Mouse (Mus musculus) limb, embryonic 14.5 days (tissue): ENCODE results near the gene Chrm5. TPM values are rescaled to one million over a fixed set of nuclear protein-coding genes. Genes with fewer than 3 reads are reported as not detected.

ENCODE experiments used
- ATAC-seq: fragments of 200-750 bp; cut with Nextera tagmentation; 2 replicates; pipeline ENCODE4 v1.8.0; 2017; ENCODE audit warnings: low read depth, moderate number of reproducible peaks, moderate TSS enrichment; ENCODE audit not compliant: low FRiP score
- DNase-seq: peaks from one replicate; pipeline ENCODE4 v3.0.0-alpha.2; 2015; ENCODE audit warnings: low spot score
- H3K27ac ChIP-seq: fragments of 300-500 bp; sonication (generic); replicated peaks from 2 replicates; pipeline ENCODE4 v1.5.1; 2014; ENCODE audit warnings: low read depth, mild to moderate bottlenecking, low read length, moderate library complexity, mixed read lengths
- H3K27me3 ChIP-seq: fragments of 300-500 bp; sonication (generic); 2 replicates; pipeline ENCODE4 v1.6.1; 2014; ENCODE audit warnings: low read length, mixed read lengths; ENCODE audit not compliant: control insufficient read depth, insufficient read depth
- H3K36me3 ChIP-seq: fragments of 300-500 bp; sonication (generic); 2 replicates; pipeline ENCODE4 v1.6.1; 2014; ENCODE audit warnings: mild to moderate bottlenecking, low read length, moderate library complexity, mixed read lengths; ENCODE audit not compliant: control insufficient read depth, insufficient read depth
- H3K4me1 ChIP-seq: fragments of 300-500 bp; sonication (generic); 2 replicates; pipeline ENCODE4 v1.6.1; 2014; ENCODE audit warnings: antibody characterized with exemption, low read length, mixed read lengths; ENCODE audit not compliant: control insufficient read depth, insufficient read depth
- H3K4me2 ChIP-seq: fragments of 300-500 bp; sonication (generic); replicated peaks from 2 replicates; pipeline ENCODE4 v1.6.1; 2014; ENCODE audit warnings: low read depth, mild to moderate bottlenecking, low read length, moderate library complexity; ENCODE audit not compliant: severe bottlenecking
- H3K4me3 ChIP-seq: fragments of 300-500 bp; sonication (generic); replicated peaks from 2 replicates; pipeline ENCODE4 v1.5.1; 2014; ENCODE audit warnings: low read length
- H3K9ac ChIP-seq: fragments of 300-500 bp; sonication (generic); 2 replicates; pipeline ENCODE4 v1.6.1; 2014; ENCODE audit warnings: mild to moderate bottlenecking, low read depth, low read length, moderate library complexity; ENCODE audit not compliant: severe bottlenecking
- H3K9me3 ChIP-seq: fragments of 300-500 bp; sonication (generic); 2 replicates; pipeline ENCODE4 v1.6.1; 2016; ENCODE audit warnings: low read length; ENCODE audit not compliant: control insufficient read depth
- POLR2A ChIP-seq: fragments of 200-500 bp; IDR thresholded peaks from 2 replicates; pipeline ENCODE4 v1.8.0; 2012; ENCODE audit warnings: inconsistent platforms, mild to moderate bottlenecking, moderate library complexity, borderline replicate concordance; ENCODE audit not compliant: insufficient read depth, insufficient read length; ENCODE audit errors: extremely low read depth
- WGBS: fragments of 180-500 bp; shearing (Covaris S2); extraction: QIAGEN DNeasy Blood & Tissue Kit; methylation state at CpG from one replicate; pipeline ENCODE4 v1.1.7; 2014; 5-methylcytosine and 5-hydroxymethylcytosine counted together
- polyA plus RNA-seq, 2 experiments: library from polyadenylated mRNA; depleted of rRNA in 1 of 2; stranded (reverse) in 1 of 2; unstranded in 1 of 2; fragments of >200 nt; fragmentation: Nextera tagmentation in 1 of 2; extraction: Ambion mirVana in 1 of 2; gene quantifications; 2 replicates each; pipeline versions ENCODE4 v1.2.1 to v1.2.3; 2012 to 2014

Chrm5 gene
- 0.08 TPM in 1 of 2 replicates, not detected in the other for polyA plus RNA-seq (2012; rRNA removed)
- polyA plus RNA-seq (2014; fragmentation: Nextera tagmentation; extraction: Ambion mirVana), result not detected in 2 replicates

DNA sequence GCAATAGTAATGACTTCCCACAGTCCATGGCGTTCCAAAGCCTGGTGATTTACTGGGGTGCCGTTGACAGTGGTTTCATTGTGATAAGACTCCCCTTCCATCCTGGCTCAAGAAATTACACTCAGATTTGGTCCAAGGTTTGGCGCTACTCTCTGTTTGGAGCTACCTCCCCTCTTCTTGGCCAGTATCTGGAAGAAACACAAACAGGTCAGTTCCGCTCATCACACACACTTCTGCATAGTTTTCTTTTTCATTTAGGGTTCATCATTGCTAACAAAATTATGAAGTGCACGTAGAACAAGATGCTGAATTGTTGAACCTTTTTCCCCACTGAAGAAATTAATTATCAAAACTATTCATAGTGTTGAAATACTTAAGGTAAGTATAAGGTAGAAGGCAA lies at the start of gene Chrm5:
TSS of gene Chrm5 (minus strand) at position 101 of the 400 bp plus-strand sequence.
- Histone ChIP-seq H3K36me3 (no peaks in the 10 kb centered on the region), H3K9me3 (no peaks in the 10 kb centered on the region), H3K9ac (no peak within 1 kb of the TSS), H3K27me3 (no peaks in the 10 kb centered on the region), H3K4me3 (no peak within 1 kb of the TSS), H3K4me2 (no peak within 1 kb of the TSS), H3K4me1 (no peaks in the 10 kb centered on the region), H3K27ac (no peak within 1 kb of the TSS)
- TF ChIP-seq POLR2A, result no peak
- no peak for ATAC-seq
- no peak for DNase-seq
- 94% methylated on average over 5 of the region's 5 CpGs for WGBS

GRCm38 (mm10) chr2:112526933-112527332 lies 46.4 kb upstream of the Chrm5 start:
- 86% methylated on average over 3 of the region's 3 CpGs for WGBS

GRCm38 (mm10) chr2:112520526-112521482 lies 40.2 kb upstream of the Chrm5 start:
- 90% methylated on average over 4 of the region's 4 CpGs for WGBS
- TF ChIP-seq POLR2A, result no peak
- H3K27me3 ChIP-seq, result no peaks in the 10 kb centered on the region

More at GRCm38 (mm10) chr2:112526933-112527332, 46.4 kb upstream of the Chrm5 start:
- DNase-seq, result no peak
- no peak for TF ChIP-seq POLR2A
- H3K27ac ChIP-seq, result no peak overlapping the region
- H3K27me3 ChIP-seq, result no peaks in the 10 kb centered on the region
- ATAC-seq, result no peak
- H3K36me3 ChIP-seq, result no peaks in the 10 kb centered on the region
- H3K4me2 ChIP-seq, result no peak overlapping the region
- no peaks in the 10 kb centered on the region for H3K9me3 ChIP-seq
- H3K4me3 ChIP-seq, result no peak overlapping the region
- H3K4me1 ChIP-seq, result no peaks in the 10 kb centered on the region
- no peak overlapping the region for H3K9ac ChIP-seq

DNA sequence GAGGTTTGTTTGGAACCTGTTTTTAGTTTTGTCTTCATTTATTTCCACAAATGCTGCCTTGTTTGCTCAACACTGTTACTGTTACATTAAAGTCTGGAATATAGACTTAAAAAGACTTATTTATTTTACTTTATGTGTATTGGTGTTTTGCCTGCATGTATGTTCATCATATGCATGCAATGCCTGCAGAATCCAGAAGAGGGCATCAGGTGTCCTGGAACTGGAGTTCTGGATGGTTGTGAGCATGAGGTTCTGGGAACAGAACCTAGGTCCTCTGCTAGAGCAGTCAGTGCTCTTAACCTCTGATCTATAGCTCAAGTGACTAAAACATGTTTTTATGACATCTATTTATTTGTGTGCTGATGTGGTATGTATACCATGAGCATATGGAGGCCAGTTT lies 38.0 kb upstream of the Chrm5 start:
- no peak for ATAC-seq
- TF ChIP-seq POLR2A, result no peak

More at GRCm38 (mm10) chr2:112520526-112521482, 40.2 kb upstream of the Chrm5 start:
- no peaks in the 10 kb centered on the region for H3K4me1 ChIP-seq
- no peak overlapping the region for H3K4me3 ChIP-seq
- H3K9ac ChIP-seq, result no peak overlapping the region
- no peak overlapping the region for H3K4me2 ChIP-seq
- H3K9me3 ChIP-seq, result no peaks in the 10 kb centered on the region
- DNase-seq (no peak), ATAC-seq (no peak)
- no peak overlapping the region for H3K27ac ChIP-seq
- no peaks in the 10 kb centered on the region for H3K36me3 ChIP-seq

GRCm38 (mm10) chr2:112517218-112517617 lies 36.6 kb upstream of the Chrm5 start:
- H3K36me3 ChIP-seq, result no peaks in the 10 kb centered on the region
- H3K9ac ChIP-seq, result no peak overlapping the region
- H3K27ac ChIP-seq, result no peak overlapping the region
- DNase-seq (no peak), ATAC-seq (no peak)
- WGBS, result 91% methylated on average over 3 of the region's 3 CpGs
- H3K4me3 ChIP-seq, result no peak overlapping the region
- H3K4me2 ChIP-seq, result no peak overlapping the region
- H3K4me1 ChIP-seq, result no peaks in the 10 kb centered on the region
- TF ChIP-seq POLR2A, result no peak
- no peaks in the 10 kb centered on the region for H3K27me3 ChIP-seq
- no peaks in the 10 kb centered on the region for H3K9me3 ChIP-seq

More for the DNA sequence above, 38.0 kb upstream of the Chrm5 start:
- Histone ChIP-seq H3K4me2 (no peak overlapping the region), H3K4me3 (no peak overlapping the region), H3K27me3 (no peaks in the 10 kb centered on the region), H3K9ac (no peak overlapping the region), H3K27ac (no peak overlapping the region), H3K36me3 (no peaks in the 10 kb centered on the region), H3K9me3 (no peaks in the 10 kb centered on the region), H3K4me1 (no peaks in the 10 kb centered on the region)
- no peak for DNase-seq
